Mouse (Mus musculus) ES-E14 (cell line): ENCODE measurements around the gene Zgpat. TPM values are rescaled to one million over a fixed set of nuclear protein-coding genes. Genes with fewer than 3 reads are reported as not detected.

Experiments used
- DNase-seq: peaks from one replicate; pipeline ENCODE4 v3.0.0-alpha.2; 2013; ENCODE audit warnings: low read depth, low spot score
- H3K27ac ChIP-seq: 2 replicates; pipeline ENCODE4 v1.5.1; 2012; ENCODE audit warnings: low read depth, mild to moderate bottlenecking, low read length, moderate library complexity, mixed read lengths; ENCODE audit not compliant: poor library complexity, insufficient read depth, severe bottlenecking
- H3K36me3 ChIP-seq: 2 replicates; pipeline ENCODE4 v1.6.1; 2012; ENCODE audit warnings: mild to moderate bottlenecking, low read length, moderate library complexity, mixed read lengths; ENCODE audit not compliant: control insufficient read depth, poor library complexity, insufficient read depth, severe bottlenecking
- H3K4me1 ChIP-seq, 2 experiments: fragments of 150-350 bp in 1 of 2; sonication (generic) in 1 of 2; 2 replicates each; pipeline ENCODE4 v1.6.1; 2012; ENCODE audit warnings: low read length in 2 of 2, mild to moderate bottlenecking in 1 of 2, mixed read lengths in 1 of 2; ENCODE audit not compliant: control insufficient read depth in 2 of 2, insufficient read depth in 2 of 2, poor library complexity in 1 of 2
- H3K4me3 ChIP-seq, 2 experiments: fragments of 150-350 bp in 1 of 2; sonication (generic) in 1 of 2; 2 replicates each; pipeline ENCODE4 v1.5.1; 2012; ENCODE audit warnings: low read length in 2 of 2, low read depth in 1 of 2, mild to moderate bottlenecking in 1 of 2, mixed read lengths in 1 of 2; ENCODE audit not compliant: insufficient read depth in 1 of 2, poor library complexity in 1 of 2, severe bottlenecking in 1 of 2
- H3K9ac ChIP-seq: 2 replicates; pipeline ENCODE4 v1.6.1; 2012; ENCODE audit warnings: low read depth, mild to moderate bottlenecking, low read length, mixed read lengths; ENCODE audit not compliant: poor library complexity, insufficient read depth, severe bottlenecking
- H3K9me3 ChIP-seq: fragments of 150-350 bp; sonication (generic); 2 replicates; pipeline ENCODE4 v1.6.1; 2012; ENCODE audit warnings: low read depth, mild to moderate bottlenecking, low read length; ENCODE audit not compliant: control insufficient read depth, insufficient read depth
- CHD2 ChIP-seq: IDR thresholded peaks from 2 replicates; pipeline ENCODE4 v1.6.1; 2014; ENCODE audit warnings: mild to moderate bottlenecking, low read depth, low read length, inconsistent platforms
- HCFC1 ChIP-seq: IDR thresholded peaks from 2 replicates; pipeline ENCODE4 v1.6.1; 2012; ENCODE audit warnings: low read length, inconsistent platforms, borderline replicate concordance; ENCODE audit not compliant: insufficient read depth
- MAFK ChIP-seq: IDR thresholded peaks from 2 replicates; pipeline ENCODE4 v1.6.1; 2014; ENCODE audit warnings: mild to moderate bottlenecking, low read depth, low read length, inconsistent platforms; ENCODE audit not compliant: insufficient read depth
- ZC3H11A ChIP-seq: IDR thresholded peaks from 2 replicates; pipeline ENCODE4 v1.6.1; 2012; ENCODE audit warnings: low read depth, mild to moderate bottlenecking, inconsistent platforms, low read length, borderline replicate concordance
- ZNF384 ChIP-seq: IDR thresholded peaks from 2 replicates; pipeline ENCODE4 v1.6.1; 2012; ENCODE audit warnings: low read depth, low read length, inconsistent platforms
- in situ Hi-C, 2 experiments: fragments of 600-800 bp; cut with MboI; formaldehyde crosslinking; loops; one replicate each; pipeline ENCODE4 v1.15.1; 2025; ENCODE audit warnings: low sequenced_read_pairs in 2 of 2, inconsistent platforms in 1 of 2; ENCODE audit not compliant: unreplicated experiment in 2 of 2
- total RNA-seq: library from RNA; depleted of rRNA; stranded (reverse); fragments of 300-350 nt; gene quantifications from 2 replicates; pipeline ENCODE4 v1.2.3, GENCODE M21; 2012; rRNA removed

Zgpat gene
- total RNA-seq, 1 experiment, result 43.5 TPM

- TF ChIP-seq MAFK (no peak), ZNF384 (no peak), CHD2 (no peak), ZC3H11A (no peak), HCFC1 (no peak)
- Histone ChIP-seq H3K4me3 (no peak overlapping the region), H3K9ac (no peak overlapping the region), H3K36me3 (no peaks in the 10 kb centered on the region), H3K9me3 (no peaks in the 10 kb centered on the region), H3K27ac (no peak overlapping the region), H3K4me1 (no peaks in the 10 kb centered on the region)
- in situ Hi-C loops, result no loop called here
- no peak for DNase-seq
These were observed 55.7 kb downstream of the Zgpat start for GRCm38 (mm10) chr2:181420426-181420825.

DNA sequence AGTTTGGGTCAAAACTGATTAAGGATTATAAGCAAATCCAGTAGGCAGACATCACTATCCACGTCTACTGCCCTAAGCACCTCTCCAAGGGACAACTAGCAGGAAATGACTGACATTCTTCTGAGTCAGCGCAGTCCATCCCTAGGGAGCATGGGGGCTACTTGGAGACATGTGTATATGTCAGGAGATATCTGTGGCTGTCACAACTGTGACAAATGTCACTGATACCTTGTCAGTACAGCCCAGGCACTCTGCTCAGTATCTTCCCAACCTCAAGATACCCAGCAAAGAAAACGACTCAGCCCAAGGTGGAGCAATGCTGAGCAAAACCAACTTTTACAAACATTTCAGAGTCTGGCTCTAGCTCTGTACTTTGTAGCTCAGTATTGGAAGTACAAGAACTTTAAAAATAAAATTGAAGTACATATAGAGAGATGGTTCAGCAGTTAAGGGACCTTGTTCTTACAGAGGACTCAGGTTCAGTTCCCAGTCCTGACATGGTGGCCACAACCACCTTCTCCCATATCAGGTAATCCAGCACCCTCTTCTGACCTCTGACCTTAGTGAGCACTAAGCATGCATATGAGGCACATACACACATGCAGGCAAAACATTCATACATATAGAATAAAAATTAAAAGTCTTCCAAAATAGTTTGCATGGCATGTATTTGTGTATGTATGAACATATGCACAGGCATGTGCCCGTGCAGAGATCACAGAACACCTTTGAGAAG, 56.3 kb downstream of the Zgpat start:
- in situ Hi-C loops, result no loop called here

DNA sequence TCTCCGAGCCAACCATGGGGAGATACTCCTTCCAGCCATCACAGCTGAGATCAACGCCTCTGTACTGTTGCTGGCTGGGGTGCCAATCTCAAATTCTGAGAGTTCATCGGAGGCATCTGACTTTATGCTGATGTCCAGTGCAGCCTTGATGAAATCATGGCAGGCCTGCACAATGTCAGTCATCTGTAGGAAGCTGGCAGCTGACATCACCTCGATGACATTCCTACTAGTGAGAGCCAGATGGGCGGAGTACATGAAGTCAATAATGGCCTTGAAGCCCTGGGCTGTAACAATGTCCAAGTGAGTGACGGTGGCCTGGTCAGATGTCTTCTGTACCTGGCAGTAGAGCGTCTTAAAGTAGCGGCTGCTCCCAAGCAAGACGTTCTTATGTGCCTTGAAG, 59.1 kb downstream of the Zgpat start:
- H3K9ac ChIP-seq, result no peak overlapping the region
- no peaks in the 10 kb centered on the region for H3K4me1 ChIP-seq
- TF ChIP-seq HCFC1 (no peak), MAFK (no peak), ZC3H11A (no peak), CHD2 (no peak)
- H3K4me3 ChIP-seq, result no peak overlapping the region
- H3K36me3 ChIP-seq, result no peaks in the 10 kb centered on the region
- no peak for DNase-seq
- H3K9me3 ChIP-seq, result no peaks in the 10 kb centered on the region
- in situ Hi-C loops, result no loop called here
- H3K27ac ChIP-seq, result no peak overlapping the region

More for the DNA sequence above, 56.3 kb downstream of the Zgpat start:
- Histone ChIP-seq H3K9ac (no peak overlapping the region), H3K9me3 (no peaks in the 10 kb centered on the region), H3K4me1 (no peaks in the 10 kb centered on the region), H3K4me3 (no peak overlapping the region), H3K27ac (no peak overlapping the region), H3K36me3 (no peaks in the 10 kb centered on the region)
- TF ChIP-seq CHD2 (no peak), HCFC1 (no peak), ZC3H11A (no peak), MAFK (no peak), ZNF384 (no peak)
- no peak for DNase-seq

Other genes with a start within 250 kb of the Zgpat start
- gene Kcnq2, start 229.6 kb upstream of the Zgpat start, total RNA-seq, result 4.6 and 11.6 TPM in 2 replicates
- gene Eef1a2, start 207.9 kb upstream of the Zgpat start, total RNA-seq, result 0.76 and 0.95 TPM in 2 replicates
- gene Ppdpf, start 177.7 kb upstream of the Zgpat start, total RNA-seq, result 67.1 and 71.8 TPM in 2 replicates
- gene Ptk6, start 162.1 kb upstream of the Zgpat start, total RNA-seq, result 0.11 and 0.22 TPM in 2 replicates
- 0.67 and 0.79 TPM in 2 replicates for gene Srms, start 151.7 kb upstream of the Zgpat start, total RNA-seq
- 0.21 TPM in 1 of 2 replicates, not detected in the other for gene Fndc11, start 144.9 kb upstream of the Zgpat start, total RNA-seq
- gene Helz2, start 122.9 kb upstream of the Zgpat start, total RNA-seq, result 2.2 and 3.4 TPM in 2 replicates
- gene Gmeb2, start 76.9 kb upstream of the Zgpat start, total RNA-seq, result 15.2 and 16.4 TPM in 2 replicates
- 7.9 and 8.6 TPM in 2 replicates for gene Stmn3, start 50.4 kb upstream of the Zgpat start, total RNA-seq
- gene Rtel1, start 45.2 kb upstream of the Zgpat start, total RNA-seq, result 133 and 209 TPM in 2 replicates
- gene Arfrp1, start 476 bp downstream of the Zgpat start, total RNA-seq, result 32.8 and 36.3 TPM in 2 replicates
- gene Lime1, start 15.2 kb downstream of the Zgpat start, total RNA-seq, result 30.8 and 48.9 TPM in 2 replicates
- 4.4 and 5.1 TPM in 2 replicates for gene Zbtb46, start 94.5 kb downstream of the Zgpat start, total RNA-seq
- 0.36 and 0.53 TPM in 2 replicates for gene Abhd16b, start 128.3 kb downstream of the Zgpat start, total RNA-seq
- 111 TPM in 2 replicates for gene Tpd52l2, start 132.2 kb downstream of the Zgpat start, total RNA-seq
- gene Dnajc5, start 155.6 kb downstream of the Zgpat start, total RNA-seq, result 67.2 and 87.6 TPM in 2 replicates
- gene Uckl1, start 220.0 kb downstream of the Zgpat start, total RNA-seq, result 24.0 and 34.5 TPM in 2 replicates
- 58.7 and 67.8 TPM in 2 replicates for gene Prpf6, start 226.9 kb downstream of the Zgpat start, total RNA-seq
- gene Zfp512b, start 227.9 kb downstream of the Zgpat start, total RNA-seq, result 38.2 and 50.7 TPM in 2 replicates
- gene Samd10, start 234.3 kb downstream of the Zgpat start, total RNA-seq, result 3.4 TPM in 2 replicates